Mouse (Mus musculus): Measurements from ENCODE around the gene Pigb.

GRCm38 (mm10) chr9:72988706-72989105, 51.5 kb downstream of the Pigb start:
- TF ChIP-seq GATA1 (IDR thresholded peaks at IDR 0.05; ENCODE audit: low read length) (no peak), TAL1 (IDR thresholded peaks at IDR 0.05; ENCODE audit: low read length) (no peak)

Measured in erythroblast, embryonic 14.5 days (primary cell).